Mouse (Mus musculus): ENCODE data around the gene Lingo4.
A peak's percentile ranks its signal among the peaks of the same experiment; 100 is the strongest.

- TF ChIP-seq EP300 (IDR thresholded peaks at IDR 0.05; ENCODE audit: insufficient read depth, low read depth, low read length) (no peak), CTCF (IDR thresholded peaks at IDR 0.05) (peak; percentile 46)
Measured at GRCm38 (mm10) chr3:94441182-94441581, 42.9 kb downstream of the Lingo4 start.
